Mouse (Mus musculus) midbrain, embryonic 16.5 days (tissue): ENCODE data around the gene Hdac11. TPM values are rescaled to one million over a fixed set of nuclear protein-coding genes. Genes with fewer than 3 reads are reported as not detected.

Experiments
- ATAC-seq: fragments of 200-750 bp; cut with Nextera tagmentation; 2 replicates; pipeline ENCODE4 v1.8.0; 2017; ENCODE audit warnings: moderate TSS enrichment
- H3K27ac ChIP-seq: fragments of 300-500 bp; sonication (generic); 2 replicates; pipeline ENCODE4 v1.5.1; 2014; ENCODE audit warnings: mild to moderate bottlenecking, low read length, mixed read lengths
- H3K27me3 ChIP-seq: fragments of 300-500 bp; sonication (generic); 2 replicates; pipeline ENCODE4 v1.6.1; 2014; ENCODE audit warnings: low read depth, low read length, mixed read lengths; ENCODE audit not compliant: control insufficient read depth, insufficient read depth
- H3K36me3 ChIP-seq: fragments of 300-500 bp; sonication (generic); 2 replicates; pipeline ENCODE4 v1.6.1; 2014; ENCODE audit warnings: mild to moderate bottlenecking, low read length, moderate library complexity, mixed read lengths; ENCODE audit not compliant: control insufficient read depth, insufficient read depth
- H3K4me1 ChIP-seq: fragments of 300-500 bp; sonication (generic); 2 replicates; pipeline ENCODE4 v1.6.1; 2014; ENCODE audit warnings: mild to moderate bottlenecking, low read length, mixed read lengths; ENCODE audit not compliant: control insufficient read depth, insufficient read depth
- H3K4me2 ChIP-seq: fragments of 300-500 bp; sonication (generic); 2 replicates; pipeline ENCODE4 v1.6.1; 2014; ENCODE audit warnings: mild to moderate bottlenecking, low read length, mixed read lengths
- H3K4me3 ChIP-seq: fragments of 300-500 bp; sonication (generic); 2 replicates; pipeline ENCODE4 v1.5.1; 2014; ENCODE audit warnings: low read depth, mild to moderate bottlenecking, low read length, moderate library complexity, mixed read lengths
- H3K9ac ChIP-seq: fragments of 300-500 bp; sonication (generic); 2 replicates; pipeline ENCODE4 v1.6.1; 2014; ENCODE audit warnings: low read depth, low read length, mixed read lengths
- H3K9me3 ChIP-seq: fragments of 300-500 bp; sonication (generic); replicated peaks from 2 replicates; pipeline ENCODE4 v1.6.1; 2014; ENCODE audit warnings: mild to moderate bottlenecking, low read length, mixed read lengths; ENCODE audit not compliant: control insufficient read depth, poor library complexity, severe bottlenecking
- WGBS: fragments of 180-500 bp; shearing (Covaris S2); extraction: QIAGEN DNeasy Blood & Tissue Kit; methylation state at CpG from one replicate; pipeline ENCODE4 v1.1.7; 2014; 5-methylcytosine and 5-hydroxymethylcytosine counted together
- polyA plus RNA-seq: library from polyadenylated mRNA; unstranded; fragments of >200 nt; fragmentation: Nextera tagmentation; extraction: Ambion mirVana; gene quantifications from 2 replicates; pipeline ENCODE4 v1.2.1, GENCODE M21; 2015

Hdac11 gene
- polyA plus RNA-seq, 1 experiment from 2014 or later: 56.3 TPM

GRCm38 (mm10) chr6:91146443-91147151, 9.9 kb upstream of the Hdac11 start:
- H3K27me3 ChIP-seq: no peaks in the 10 kb centered on the region
- no peaks in the 10 kb centered on the region for H3K9me3 ChIP-seq
- H3K9ac ChIP-seq: 0 out of 2 replicates have a peak overlapping the region, but pooled peaks have one; percentile 30
- peaks cover 23% of the 10 kb centered on the region for H3K4me1 ChIP-seq
- no peak overlapping the region for H3K4me3 ChIP-seq
- H3K36me3 ChIP-seq: no peaks in the 10 kb centered on the region
- WGBS: 7% methylated on average over 5 of the region's 5 CpGs
- ATAC-seq: peak; percentile 81
- peak overlapping the region; percentile 88 for H3K27ac ChIP-seq
- H3K4me2 ChIP-seq: no peak overlapping the region

GRCm38 (mm10) chr6:91147152-91147770, 9.2 kb upstream of the Hdac11 start:
- Histone ChIP-seq H3K4me1 (peaks cover 29% of the 10 kb centered on the region), H3K36me3 (no peaks in the 10 kb centered on the region), H3K9me3 (no peaks in the 10 kb centered on the region), H3K27me3 (no peaks in the 10 kb centered on the region), H3K4me2 (no peak overlapping the region), H3K27ac (peak overlapping the region; percentile 88), H3K4me3 (no peak overlapping the region), H3K9ac (peak overlapping the region; percentile 30; the same call in 1 of the 2 replicates)
- peak; percentile 72 for ATAC-seq
- 62% methylated on average over 2 of the region's 2 CpGs for WGBS

GRCm38 (mm10) chr6:91152892-91153548, 3.4 kb upstream of the Hdac11 start:
- no peak; the same call in 1 of the 2 replicates for ATAC-seq
- no peak overlapping the region for H3K9ac ChIP-seq
- H3K4me2 ChIP-seq: peak overlapping the region; percentile 43
- WGBS: 33% methylated on average over 7 of the region's 7 CpGs
- no peaks in the 10 kb centered on the region for H3K9me3 ChIP-seq
- no peaks in the 10 kb centered on the region for H3K36me3 ChIP-seq
- H3K4me3 ChIP-seq: no peak overlapping the region
- peaks cover 58% of the 10 kb centered on the region for H3K4me1 ChIP-seq
- peak overlapping the region; percentile 87 for H3K27ac ChIP-seq
- no peaks in the 10 kb centered on the region for H3K27me3 ChIP-seq

- peak; percentile 84 for ATAC-seq
- Histone ChIP-seq H3K27ac (peak overlapping the region; percentile 87), H3K27me3 (no peaks in the 10 kb centered on the region), H3K4me3 (peak overlapping the region; percentile 18; the same call in 1 of the 2 replicates), H3K36me3 (no peaks in the 10 kb centered on the region), H3K9ac (peak overlapping the region; percentile 4; the same call in 1 of the 2 replicates), H3K9me3 (no peaks in the 10 kb centered on the region), H3K4me1 (peaks cover 64% of the 10 kb centered on the region), H3K4me2 (peak overlapping the region; percentile 43)
- WGBS: under 1% methylated on average over 10 of the region's 10 CpGs
Observed at GRCm38 (mm10) chr6:91153549-91154064, 2.9 kb upstream of the Hdac11 start.

GRCm38 (mm10) chr6:91154685-91155084, 1.8 kb upstream of the Hdac11 start:
- Histone ChIP-seq H3K9me3 (no peaks in the 10 kb centered on the region), H3K27ac (peak overlapping the region; percentile 87), H3K4me1 (peaks cover 74% of the 10 kb centered on the region), H3K4me2 (no peak overlapping the region), H3K36me3 (no peaks in the 10 kb centered on the region), H3K27me3 (no peaks in the 10 kb centered on the region), H3K4me3 (no peak overlapping the region), H3K9ac (0 out of 2 replicates have a peak overlapping the region, but pooled peaks have one; percentile 4)
- ATAC-seq: no peak
- 61% methylated on average over 4 of the region's 4 CpGs for WGBS

- Histone ChIP-seq H3K36me3 (no peaks in the 10 kb centered on the region), H3K4me3 (no peak overlapping the region), H3K9ac (no peak overlapping the region), H3K27me3 (no peaks in the 10 kb centered on the region), H3K9me3 (no peaks in the 10 kb centered on the region), H3K4me1 (peaks cover 79% of the 10 kb centered on the region), H3K27ac (peak overlapping the region; percentile 87), H3K4me2 (no peak overlapping the region)
- 82% methylated on average over 3 of the region's 3 CpGs for WGBS
- ATAC-seq: no peak
Observed at GRCm38 (mm10) chr6:91155286-91155685, 1.2 kb upstream of the Hdac11 start.

GRCm38 (mm10) chr6:91156062-91156461, 403 bp upstream of the Hdac11 start:
- Histone ChIP-seq H3K36me3 (no peaks in the 10 kb centered on the region), H3K27ac (peak overlapping the region; percentile 87), H3K9me3 (no peaks in the 10 kb centered on the region), H3K4me3 (peak overlapping the region; percentile 71), H3K4me2 (peak overlapping the region; percentile 90), H3K4me1 (peaks cover 86% of the 10 kb centered on the region), H3K9ac (peak overlapping the region; percentile 88; the same call in 1 of the 2 replicates), H3K27me3 (no peaks in the 10 kb centered on the region)
- no peak for ATAC-seq
- 11% methylated on average over 4 of the region's 4 CpGs for WGBS

- WGBS: 36% methylated on average over 6 of the region's 6 CpGs
- ATAC-seq: no peak
- Histone ChIP-seq H3K4me1 (peaks cover 76% of the 10 kb centered on the region), H3K4me3 (peak overlapping the region; percentile 71), H3K9me3 (no peaks in the 10 kb centered on the region), H3K27ac (peak overlapping the region; percentile 87), H3K9ac (peak overlapping the region; percentile 88), H3K4me2 (peak overlapping the region; percentile 90), H3K27me3 (no peaks in the 10 kb centered on the region), H3K36me3 (no peaks in the 10 kb centered on the region)
Observed at GRCm38 (mm10) chr6:91157237-91157570, 739 bp downstream of the Hdac11 start.
